Mouse (Mus musculus) limb, embryonic 15.5 days (tissue): ENCODE data around the gene Mchr1. TPM values are rescaled to one million over a fixed set of nuclear protein-coding genes. Genes with fewer than 3 reads are reported as not detected.
A peak's percentile ranks its signal among the peaks of the same experiment; 100 is the strongest.

ENCODE experiments used
- ATAC-seq: fragments of 200-750 bp; cut with Nextera tagmentation; 2 replicates; pipeline ENCODE4 v1.8.0; 2017; ENCODE audit warnings: low read depth, moderate TSS enrichment; ENCODE audit not compliant: insufficient number of reproducible peaks, low FRiP score, low TSS enrichment
- H3K27ac ChIP-seq: fragments of 300-500 bp; sonication (generic); 2 replicates; pipeline ENCODE4 v1.5.1; 2015; ENCODE audit warnings: moderate library complexity, mild to moderate bottlenecking, inconsistent platforms
- H3K27me3 ChIP-seq: fragments of 300-500 bp; sonication (generic); 2 replicates; pipeline ENCODE4 v1.6.1; 2015; ENCODE audit warnings: inconsistent platforms
- H3K36me3 ChIP-seq: fragments of 300-500 bp; sonication (generic); 2 replicates; pipeline ENCODE4 v1.6.1; 2015; ENCODE audit warnings: inconsistent platforms
- H3K4me1 ChIP-seq: fragments of 300-500 bp; sonication (generic); 2 replicates; pipeline ENCODE4 v1.6.1; 2015; ENCODE audit warnings: inconsistent platforms
- H3K4me2 ChIP-seq: fragments of 300-500 bp; sonication (generic); 2 replicates; pipeline ENCODE4 v1.6.1; 2015; ENCODE audit warnings: mild to moderate bottlenecking, inconsistent platforms
- H3K4me3 ChIP-seq: fragments of 300-500 bp; sonication (generic); 2 replicates; pipeline ENCODE4 v1.5.1; 2015; ENCODE audit warnings: mild to moderate bottlenecking, inconsistent platforms
- H3K9ac ChIP-seq: fragments of 300-500 bp; sonication (generic); 2 replicates; pipeline ENCODE4 v1.6.1; 2015; ENCODE audit warnings: inconsistent platforms
- H3K9me3 ChIP-seq: fragments of 300-500 bp; sonication (generic); 2 replicates; pipeline ENCODE4 v1.6.1; 2016; ENCODE audit warnings: inconsistent platforms
- WGBS: fragments of 180-500 bp; shearing (Covaris S2); methylation state at CpG from one replicate; pipeline ENCODE4 v1.1.7; 2015; 5-methylcytosine and 5-hydroxymethylcytosine counted together
- polyA plus RNA-seq: library from polyadenylated mRNA; unstranded; fragments of >200 nt; fragmentation: Nextera tagmentation; extraction: Ambion mirVana; gene quantifications from 2 replicates; pipeline ENCODE4 v1.2.1, GENCODE M21; 2015

The Mchr1 gene
- 1.0 and 1.9 TPM in 2 replicates for polyA plus RNA-seq

DNA sequence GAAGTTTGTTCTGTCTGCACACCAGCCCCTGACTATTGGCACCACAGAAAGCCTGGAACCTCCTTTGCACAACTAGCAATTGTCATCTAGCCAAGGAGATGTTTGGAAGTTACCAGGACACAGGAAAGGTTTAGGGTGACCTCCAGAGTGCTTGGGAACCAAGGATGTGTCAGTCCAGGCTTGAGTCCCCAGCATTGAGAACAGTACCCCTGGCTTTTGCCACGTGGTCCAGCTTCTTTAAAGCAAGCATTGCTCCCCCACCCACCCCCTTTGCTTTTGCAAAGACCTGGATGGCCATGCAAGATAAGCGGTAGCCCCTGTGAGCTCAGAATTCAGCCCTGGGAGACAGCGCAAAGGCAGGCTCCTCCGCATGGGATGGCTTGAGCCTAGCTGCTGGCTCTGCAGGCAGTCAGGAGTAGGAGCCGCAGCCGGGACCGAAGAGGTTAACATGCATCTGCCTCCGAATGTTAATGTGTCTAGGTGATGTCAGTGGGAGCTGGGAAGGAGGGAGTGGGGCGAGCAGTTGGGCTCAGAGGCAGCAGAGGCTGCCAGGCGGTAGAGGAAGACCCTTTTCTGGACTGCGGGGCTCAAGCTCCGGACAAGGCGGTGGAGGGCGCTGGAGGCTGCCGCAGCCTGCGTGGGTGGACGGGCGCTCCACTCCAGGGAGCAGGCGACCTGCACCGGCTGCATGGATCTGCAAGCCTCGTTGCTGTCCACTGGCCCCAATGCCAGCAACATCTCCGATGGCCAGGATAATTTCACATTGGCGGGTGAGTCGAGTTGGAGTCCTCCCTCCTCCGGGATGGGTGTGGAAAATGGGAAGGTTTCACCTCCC lies at the start of gene Mchr1:
Gene Mchr1, plus strand, starts transcription at position 414 of the 835 bp plus-strand sequence.
- ATAC-seq = peak; percentile 55; the same call in 1 of the 2 replicates
- no peaks in the 10 kb centered on the region for H3K9me3 ChIP-seq
- H3K4me2 ChIP-seq = peak within 1 kb of the TSS; percentile 83
- H3K27me3 ChIP-seq = peaks cover 36% of the 10 kb centered on the region
- H3K4me1 ChIP-seq = peaks cover 11% of the 10 kb centered on the region
- H3K36me3 ChIP-seq = no peaks in the 10 kb centered on the region
- 2% methylated on average over 25 of the region's 25 CpGs for WGBS
- peak within 1 kb of the TSS; percentile 41 for H3K4me3 ChIP-seq
- 0 out of 2 replicates have a peak within 1 kb of the TSS, but pooled peaks have one; percentile 1 for H3K9ac ChIP-seq
- H3K27ac ChIP-seq = no peak within 1 kb of the TSS

GRCm38 (mm10) chr15:81189061-81189460 lies 46.2 kb upstream of the Mchr1 start:
- Histone ChIP-seq H3K9me3 (no peaks in the 10 kb centered on the region), H3K27ac (peak overlapping the region; percentile 8; the same call in 1 of the 2 replicates), H3K4me3 (peak overlapping the region; percentile 92), H3K27me3 (no peaks in the 10 kb centered on the region), H3K36me3 (no peaks in the 10 kb centered on the region), H3K9ac (no peak overlapping the region), H3K4me1 (peaks cover 33% of the 10 kb centered on the region), H3K4me2 (peak overlapping the region; percentile 73)
- no peak for ATAC-seq
- WGBS = 69% methylated on average over 2 of the region's 2 CpGs

DNA sequence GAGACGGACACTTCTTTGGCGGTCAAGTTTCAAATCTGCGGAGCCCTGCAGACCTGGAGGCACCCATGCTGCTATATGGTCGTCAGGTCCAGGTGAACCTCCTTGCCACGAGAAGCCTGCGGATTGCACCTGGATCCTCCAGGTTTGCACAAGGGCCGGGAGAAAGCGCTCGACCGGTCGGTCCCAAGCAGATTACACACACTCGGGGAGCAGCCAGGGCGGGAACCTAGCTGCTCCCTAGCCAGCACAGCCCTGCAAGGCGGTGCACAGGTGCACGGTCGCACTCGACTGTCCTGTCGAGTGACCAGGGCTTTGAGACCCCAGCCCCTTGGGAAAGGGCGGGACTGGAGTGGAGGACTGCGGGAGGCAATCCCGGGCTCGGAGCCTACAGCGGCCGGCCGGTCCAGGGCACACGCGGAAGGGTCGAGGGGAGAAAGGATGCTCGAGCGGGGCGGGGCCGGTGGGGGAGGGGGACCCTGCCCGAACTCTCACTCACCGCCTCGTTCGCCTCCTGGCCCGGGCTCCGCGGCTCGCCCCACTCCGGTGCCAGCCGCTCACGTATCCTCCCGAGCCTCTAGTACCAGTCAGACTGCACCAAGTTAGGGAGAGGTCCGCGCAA lies 45.2 kb upstream of the Mchr1 start:
- ATAC-seq = peak; percentile 46
- Histone ChIP-seq H3K4me3 (peak overlapping the region; percentile 92), H3K4me2 (peak overlapping the region; percentile 73), H3K9ac (peak overlapping the region; percentile 85), H3K36me3 (no peaks in the 10 kb centered on the region), H3K27ac (peak overlapping the region; percentile 82), H3K27me3 (no peaks in the 10 kb centered on the region), H3K9me3 (no peaks in the 10 kb centered on the region), H3K4me1 (peaks cover 31% of the 10 kb centered on the region)
- under 1% methylated on average over 46 of the region's 46 CpGs for WGBS

- H3K9me3 ChIP-seq = no peaks in the 10 kb centered on the region
- H3K4me3 ChIP-seq = peak within 1 kb of the TSS; percentile 92
- H3K27ac ChIP-seq = peak within 1 kb of the TSS; percentile 82
- no peaks in the 10 kb centered on the region for H3K27me3 ChIP-seq
- no peaks in the 10 kb centered on the region for H3K36me3 ChIP-seq
- H3K4me2 ChIP-seq = peak within 1 kb of the TSS; percentile 73
- WGBS = under 1% methylated on average over 48 of the region's 48 CpGs
- peaks cover 34% of the 10 kb centered on the region for H3K4me1 ChIP-seq
- peak; percentile 99 for ATAC-seq
- peak within 1 kb of the TSS; percentile 85 for H3K9ac ChIP-seq
Measured at GRCm38 (mm10) chr15:81190630-81191178, 44.6 kb upstream of the Mchr1 start, which contains the start of gene Mrtfa. Mrtfa (minus strand) TSS chr15:81190757.

- H3K4me3 ChIP-seq = peak overlapping the region; percentile 92
- H3K27ac ChIP-seq = peak overlapping the region; percentile 75
- WGBS = 18% methylated on average over 9 of the region's 9 CpGs
- peaks cover 32% of the 10 kb centered on the region for H3K4me1 ChIP-seq
- H3K9ac ChIP-seq = peak overlapping the region; percentile 48; the same call in 1 of the 2 replicates
- H3K9me3 ChIP-seq = no peaks in the 10 kb centered on the region
- H3K36me3 ChIP-seq = no peaks in the 10 kb centered on the region
- H3K27me3 ChIP-seq = no peaks in the 10 kb centered on the region
- H3K4me2 ChIP-seq = peak overlapping the region; percentile 67
- no peak for ATAC-seq
Measured at GRCm38 (mm10) chr15:81191303-81191702, 44.0 kb upstream of the Mchr1 start.

- Histone ChIP-seq H3K9ac (no peak overlapping the region), H3K27me3 (no peaks in the 10 kb centered on the region), H3K4me3 (no peak overlapping the region), H3K4me2 (no peak overlapping the region), H3K27ac (no peak overlapping the region), H3K9me3 (no peaks in the 10 kb centered on the region), H3K36me3 (no peaks in the 10 kb centered on the region), H3K4me1 (peaks cover 32% of the 10 kb centered on the region)
- WGBS = 76% methylated on average over 5 of the region's 5 CpGs
- ATAC-seq = no peak
Measured at GRCm38 (mm10) chr15:81192316-81192715, 43.0 kb upstream of the Mchr1 start.

DNA sequence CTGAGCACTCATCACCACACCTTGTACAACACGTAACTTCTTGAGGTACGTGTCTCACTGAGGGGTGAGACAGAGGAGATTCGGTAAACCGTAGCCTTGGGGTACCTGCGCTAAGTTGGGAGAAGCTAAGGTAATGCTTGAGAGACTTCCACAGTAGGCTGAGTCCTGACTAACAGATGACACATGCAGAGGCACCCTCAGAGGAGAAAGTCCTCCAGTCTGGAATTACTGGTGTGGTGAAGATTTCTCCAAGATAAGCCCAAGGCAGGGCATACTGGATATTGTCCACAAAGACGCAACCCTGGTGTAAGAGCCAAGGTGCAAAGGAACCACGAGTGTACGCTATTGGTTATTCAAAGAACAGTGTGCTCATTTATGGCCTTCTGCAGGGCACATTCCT lies 42.4 kb upstream of the Mchr1 start:
- ATAC-seq = no peak
- no peaks in the 10 kb centered on the region for H3K27me3 ChIP-seq
- WGBS = 79% methylated on average over 8 of the region's 8 CpGs
- H3K4me3 ChIP-seq = no peak overlapping the region
- no peak overlapping the region for H3K27ac ChIP-seq
- H3K36me3 ChIP-seq = no peaks in the 10 kb centered on the region
- no peaks in the 10 kb centered on the region for H3K9me3 ChIP-seq
- H3K9ac ChIP-seq = no peak overlapping the region
- H3K4me1 ChIP-seq = peaks cover 32% of the 10 kb centered on the region
- H3K4me2 ChIP-seq = no peak overlapping the region

GRCm38 (mm10) chr15:81194791-81195190 lies 40.5 kb upstream of the Mchr1 start:
- Histone ChIP-seq H3K4me3 (no peak overlapping the region), H3K36me3 (no peaks in the 10 kb centered on the region), H3K27me3 (no peaks in the 10 kb centered on the region), H3K4me2 (no peak overlapping the region), H3K27ac (no peak overlapping the region), H3K4me1 (peaks cover 17% of the 10 kb centered on the region), H3K9ac (no peak overlapping the region), H3K9me3 (no peaks in the 10 kb centered on the region)
- WGBS = 83% methylated on average over 6 of the region's 6 CpGs
- ATAC-seq = no peak

DNA sequence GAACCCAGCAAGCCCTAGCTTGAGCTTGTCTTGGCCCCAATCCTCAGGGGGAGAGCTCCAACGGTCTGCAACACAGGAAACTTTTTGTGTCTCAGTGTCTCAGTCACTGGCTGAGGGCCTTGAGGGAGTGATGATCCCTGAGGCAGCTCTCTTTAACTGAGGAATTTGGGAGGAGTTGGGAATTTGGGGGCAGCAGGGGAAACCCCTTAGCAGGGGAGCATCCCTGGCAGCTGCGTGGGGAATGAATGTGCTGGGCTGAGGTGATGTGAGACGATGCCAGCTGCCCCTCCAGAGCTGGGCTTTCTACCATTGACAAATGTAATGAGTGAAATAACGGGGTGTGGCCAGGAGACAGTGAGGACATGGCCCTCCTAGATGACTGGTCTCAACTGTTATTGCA lies 39.9 kb upstream of the Mchr1 start:
- peaks cover 17% of the 10 kb centered on the region for H3K4me1 ChIP-seq
- ATAC-seq = no peak
- no peak overlapping the region for H3K4me2 ChIP-seq
- H3K27ac ChIP-seq = no peak overlapping the region
- no peaks in the 10 kb centered on the region for H3K27me3 ChIP-seq
- no peak overlapping the region for H3K9ac ChIP-seq
- H3K4me3 ChIP-seq = no peak overlapping the region
- H3K9me3 ChIP-seq = no peaks in the 10 kb centered on the region
- 43% methylated on average over 4 of the region's 4 CpGs for WGBS
- H3K36me3 ChIP-seq = no peaks in the 10 kb centered on the region

DNA sequence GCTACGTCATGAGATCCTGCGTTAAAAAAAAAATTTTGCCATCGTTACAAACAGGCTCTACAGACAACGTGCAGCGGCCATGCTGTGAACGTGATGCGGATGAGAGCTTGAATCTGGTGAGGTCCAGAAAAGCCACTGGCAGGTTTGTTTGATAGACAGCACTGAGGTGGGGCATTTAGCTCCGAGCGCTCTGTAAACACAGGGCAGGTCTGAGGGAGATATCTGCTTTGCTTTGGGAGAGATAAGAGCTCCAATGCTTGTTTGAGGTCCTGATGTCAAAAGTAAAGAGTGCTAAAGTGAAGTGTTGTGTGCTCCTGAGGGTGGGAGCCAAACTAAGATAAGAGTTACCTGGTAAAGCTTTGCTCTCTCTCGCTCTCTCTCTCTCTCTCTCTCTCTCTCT lies 38.1 kb upstream of the Mchr1 start:
- no peak for ATAC-seq
- H3K4me1 ChIP-seq = peaks cover 5% of the 10 kb centered on the region; the same call in 1 of the 2 replicates
- H3K27ac ChIP-seq = no peak overlapping the region
- 87% methylated on average over 10 of the region's 10 CpGs for WGBS
- no peak overlapping the region for H3K4me3 ChIP-seq
- H3K27me3 ChIP-seq = no peaks in the 10 kb centered on the region
- H3K36me3 ChIP-seq = no peaks in the 10 kb centered on the region
- no peak overlapping the region for H3K9ac ChIP-seq
- no peak overlapping the region for H3K4me2 ChIP-seq
- no peaks in the 10 kb centered on the region for H3K9me3 ChIP-seq

- ATAC-seq = no peak
- no peak overlapping the region for H3K9ac ChIP-seq
- 88% methylated on average over 5 of the region's 5 CpGs for WGBS
Measured at GRCm38 (mm10) chr15:81198447-81198846, 36.9 kb upstream of the Mchr1 start.

More at GRCm38 (mm10) chr15:81198447-81198846, 36.9 kb upstream of the Mchr1 start:
- 0 out of 2 replicates have a peak, but pooled peaks cover 4% of the 10 kb centered on the region for H3K4me1 ChIP-seq
- H3K4me3 ChIP-seq = no peak overlapping the region
- no peaks in the 10 kb centered on the region for H3K27me3 ChIP-seq
- no peaks in the 10 kb centered on the region for H3K9me3 ChIP-seq
- H3K4me2 ChIP-seq = no peak overlapping the region
- no peaks in the 10 kb centered on the region for H3K36me3 ChIP-seq
- H3K27ac ChIP-seq = no peak overlapping the region
